Mouse (Mus musculus): ENCODE data around the gene Bmp8b.
"Not testable (repeated sequence)": the region's sequence is repeated elsewhere in the genome, so short reads cannot be mapped to it uniquely, and the experiment has no call there.

The Bmp8b gene

GRCm38 (mm10) chr4:123112216-123112764 is 7.3 kb downstream of the Bmp8b start:
- DNase-seq = no peak

DNA sequence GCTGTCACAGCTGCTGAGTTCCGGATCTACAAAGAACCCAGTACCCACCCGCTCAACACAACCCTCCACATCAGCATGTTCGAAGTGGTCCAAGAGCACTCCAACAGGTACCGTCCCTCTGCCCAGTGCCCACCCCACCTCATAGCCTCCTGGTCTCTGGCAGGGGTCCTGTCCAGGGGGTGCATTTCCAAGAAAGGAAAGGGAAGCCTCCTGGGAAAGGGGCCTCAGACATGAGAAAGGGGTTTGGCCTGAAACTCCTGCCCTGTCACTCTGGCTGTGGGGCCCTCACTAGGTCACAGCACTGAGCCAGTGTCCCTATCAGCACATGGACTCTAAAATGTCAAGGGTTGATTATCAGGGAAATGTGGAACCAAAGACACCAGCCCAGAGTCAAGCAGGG is 9.7 kb downstream of the Bmp8b start:
- DNase-seq = not testable (repeated sequence)

- DNase-seq = no peak
Measured at GRCm38 (mm10) chr4:123116011-123116410, 11.0 kb downstream of the Bmp8b start, which contains the start of gene Oxct2b. Gene Oxct2b, plus strand, starts transcription at chr4:123116266.

DNA sequence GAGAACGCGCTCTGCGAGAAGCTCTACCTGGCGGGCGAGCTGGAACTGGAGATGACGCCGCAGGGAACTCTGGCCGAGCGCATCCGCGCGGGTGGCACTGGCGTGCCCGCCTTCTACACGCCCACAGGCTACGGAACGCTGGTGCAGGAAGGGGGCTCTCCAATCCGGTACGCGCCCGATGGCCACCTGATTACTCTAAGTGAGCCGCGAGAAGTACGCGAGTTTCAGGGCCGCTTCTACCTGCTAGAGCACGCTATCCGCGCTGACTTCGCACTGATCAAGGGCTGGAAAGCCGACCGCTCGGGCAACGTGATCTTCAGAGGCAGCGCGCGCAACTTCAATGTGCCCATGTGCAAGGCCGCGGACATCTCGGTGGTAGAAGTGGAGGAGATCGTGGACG is 11.7 kb downstream of the Bmp8b start:
- not testable (repeated sequence) for DNase-seq

DNA sequence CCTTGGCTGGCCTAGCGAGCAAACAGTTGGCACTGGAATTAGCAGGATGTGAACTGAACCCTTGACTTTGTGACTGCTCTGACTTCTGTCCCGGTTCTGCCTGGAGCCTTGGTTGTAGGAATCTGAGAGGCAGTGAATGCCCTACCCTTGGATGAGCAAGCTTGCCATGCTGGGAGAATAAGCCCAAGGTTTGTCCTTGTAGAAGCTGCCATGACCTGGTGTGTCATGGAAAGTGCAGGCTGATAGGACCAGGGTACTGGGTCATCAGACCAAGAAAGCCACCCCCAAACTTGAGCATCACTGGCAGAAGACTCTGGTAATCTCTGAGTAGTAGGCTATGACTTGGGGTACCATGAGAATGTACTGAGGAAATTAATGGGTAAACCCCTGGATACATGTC is 16.3 kb downstream of the Bmp8b start:
- DNase-seq = no peak

DNA sequence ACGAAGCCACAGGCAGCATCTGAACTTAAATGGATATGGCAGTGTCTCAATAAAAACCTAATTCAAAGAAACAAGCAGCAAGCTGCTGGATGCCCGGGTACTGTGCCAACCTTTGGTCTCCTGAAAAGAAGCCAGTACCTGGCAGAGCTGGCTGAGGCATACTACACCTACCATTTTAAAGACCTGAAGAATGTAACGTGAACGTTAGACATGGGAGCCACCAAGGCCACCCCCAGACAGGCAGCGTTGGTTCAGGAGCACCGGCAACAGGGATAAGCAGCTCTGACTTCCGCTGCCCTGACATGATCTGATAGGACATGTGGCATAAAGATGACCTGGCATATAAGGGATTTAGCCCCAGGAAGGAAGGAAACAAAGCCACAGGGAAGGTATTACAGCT is 21.7 kb downstream of the Bmp8b start:
- DNase-seq = no peak

- no peak for DNase-seq
Measured at GRCm38 (mm10) chr4:123127051-123127450, 22.1 kb downstream of the Bmp8b start.

DNA sequence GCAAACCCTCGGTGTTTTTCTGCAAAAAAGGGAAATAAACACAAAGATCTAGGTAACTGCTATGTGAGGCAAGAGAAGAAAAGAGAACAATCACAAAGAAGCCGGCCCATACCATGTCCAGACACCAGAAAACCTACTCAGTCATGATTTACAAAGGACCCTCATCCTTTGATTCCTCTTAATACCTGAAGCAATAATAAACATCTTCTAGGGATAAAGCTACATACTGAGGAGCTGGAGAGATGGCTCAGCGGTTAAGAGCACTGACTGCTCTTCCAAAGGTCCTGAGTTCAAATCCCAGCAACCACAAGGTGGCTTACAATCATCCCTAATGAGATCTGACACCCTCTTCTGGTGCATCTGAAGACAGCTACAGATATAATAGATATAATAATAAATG is 32.6 kb downstream of the Bmp8b start:
- no peak for DNase-seq

GRCm38 (mm10) chr4:123139513-123140154 is 34.7 kb downstream of the Bmp8b start, which contains the start of gene Ppie:
Gene Ppie, minus strand, starts transcription at chr4:123139951.
- DNase-seq = peak; percentile 63 to 70

DNA sequence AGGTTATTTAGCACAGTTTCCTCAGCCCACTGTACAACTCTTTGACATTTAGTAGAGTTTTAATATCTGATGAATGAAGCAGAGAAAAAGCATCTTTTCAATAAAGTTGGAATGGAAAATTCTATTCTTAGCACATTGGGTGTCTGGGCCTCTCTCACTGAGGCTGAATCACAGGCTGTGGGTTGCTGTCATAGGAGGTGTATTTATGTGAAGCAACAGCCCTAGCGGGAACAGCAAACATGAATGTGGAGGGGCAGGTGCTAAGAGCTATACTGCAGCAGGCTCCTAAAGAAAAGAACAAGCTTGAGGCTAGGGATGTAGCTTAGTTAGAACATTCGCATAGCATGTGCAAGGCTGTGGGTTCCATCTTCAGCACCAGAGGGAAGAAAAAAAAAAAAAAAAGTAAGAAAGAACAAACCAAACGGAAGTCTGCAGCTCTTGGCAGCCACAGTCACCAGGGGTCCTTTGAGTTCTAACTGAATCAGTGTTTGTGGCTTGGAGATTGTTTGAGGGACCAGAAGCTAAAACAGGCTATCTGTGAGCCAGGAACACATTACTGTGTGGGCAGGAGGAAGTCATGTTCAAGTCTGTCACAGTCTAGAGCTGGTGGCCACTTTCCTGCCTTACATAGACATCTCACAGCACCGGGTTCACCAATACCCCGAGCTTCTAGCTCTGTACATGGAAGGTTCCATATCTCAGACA is 42.6 kb downstream of the Bmp8b start:
- DNase-seq = peak; percentile 5 to 9

DNA sequence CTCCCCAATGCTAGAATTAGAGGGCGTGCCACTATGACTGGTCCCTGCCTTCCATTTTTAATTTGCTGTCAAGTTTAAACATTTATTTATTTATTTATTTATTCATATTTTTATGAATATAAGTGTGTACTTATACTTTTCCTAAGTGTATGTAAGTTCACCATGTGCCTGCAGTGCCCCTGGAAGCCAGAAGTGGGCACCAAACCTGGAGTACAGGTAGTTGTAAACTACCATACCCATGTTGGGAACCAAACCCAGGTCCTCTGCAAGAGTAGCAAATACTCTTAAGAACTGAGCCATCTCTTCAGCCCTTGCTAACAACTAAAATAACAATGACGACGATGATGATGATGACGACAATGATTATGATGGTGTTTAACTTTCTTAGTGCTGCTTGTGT is 47.0 kb downstream of the Bmp8b start:
- DNase-seq = no peak

GRCm38 (mm10) chr4:123152976-123153375 is 48.0 kb downstream of the Bmp8b start:
- DNase-seq = no peak

- DNase-seq = no peak
Measured at GRCm38 (mm10) chr4:123155004-123155403, 50.0 kb downstream of the Bmp8b start.

DNA sequence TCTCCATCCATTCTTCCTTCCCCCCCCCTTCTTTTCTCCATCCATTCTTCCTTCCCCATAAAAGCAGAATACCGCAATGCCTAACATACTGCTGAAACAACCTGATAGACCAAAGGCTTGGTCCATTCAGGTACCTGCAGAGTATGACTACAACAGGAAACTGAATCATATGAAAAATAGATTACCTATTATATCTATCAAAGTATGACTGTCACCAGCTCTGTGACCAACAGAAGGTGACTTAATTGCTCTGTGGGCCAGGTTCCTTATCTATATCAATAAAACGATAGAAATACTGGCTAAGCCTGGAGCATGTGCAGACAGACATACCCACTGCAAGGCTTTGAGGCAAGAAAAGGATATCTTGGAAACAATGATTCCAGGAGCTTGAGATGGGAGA is 50.5 kb downstream of the Bmp8b start:
- no peak for DNase-seq

DNA sequence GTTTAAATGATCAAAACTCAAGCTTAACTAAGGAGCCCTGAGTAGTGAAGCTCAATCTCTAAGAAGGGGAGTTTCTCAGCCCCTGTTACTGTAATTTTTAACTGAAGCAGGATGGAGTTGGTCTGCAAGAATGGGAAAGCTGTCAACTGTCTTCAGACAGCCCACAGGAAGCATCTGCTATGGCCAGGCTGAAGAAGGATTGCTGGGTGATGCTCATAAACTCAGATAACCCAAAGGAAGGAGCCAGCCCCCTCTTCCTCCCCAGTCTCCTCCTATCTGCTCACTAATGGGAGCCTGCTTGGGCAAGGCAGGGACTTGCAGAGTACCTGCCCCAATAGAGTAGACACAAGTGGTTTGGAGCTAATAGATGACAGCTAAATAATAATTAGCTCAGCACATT is 50.9 kb downstream of the Bmp8b start:
- DNase-seq = no peak

DNA sequence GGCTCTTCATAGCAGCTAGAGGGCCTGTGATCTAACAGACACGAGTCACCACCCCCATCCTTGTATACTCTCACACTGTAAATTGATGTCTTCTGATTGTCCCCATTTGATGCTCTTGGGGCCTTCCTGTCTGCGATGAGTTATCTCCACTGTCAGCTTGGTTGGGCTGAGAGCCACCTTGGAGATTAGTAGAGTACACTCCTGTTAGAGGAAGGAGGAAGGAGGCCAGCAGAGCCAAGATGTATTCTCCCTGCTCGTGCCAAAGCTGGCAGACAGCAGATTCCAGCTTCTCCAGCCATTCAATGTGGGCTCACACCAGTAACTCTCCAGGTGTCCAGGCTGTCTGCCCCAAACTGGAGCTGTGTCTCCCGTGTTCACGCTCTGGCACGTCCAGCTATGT is 55.6 kb downstream of the Bmp8b start:
- DNase-seq = no peak

DNA sequence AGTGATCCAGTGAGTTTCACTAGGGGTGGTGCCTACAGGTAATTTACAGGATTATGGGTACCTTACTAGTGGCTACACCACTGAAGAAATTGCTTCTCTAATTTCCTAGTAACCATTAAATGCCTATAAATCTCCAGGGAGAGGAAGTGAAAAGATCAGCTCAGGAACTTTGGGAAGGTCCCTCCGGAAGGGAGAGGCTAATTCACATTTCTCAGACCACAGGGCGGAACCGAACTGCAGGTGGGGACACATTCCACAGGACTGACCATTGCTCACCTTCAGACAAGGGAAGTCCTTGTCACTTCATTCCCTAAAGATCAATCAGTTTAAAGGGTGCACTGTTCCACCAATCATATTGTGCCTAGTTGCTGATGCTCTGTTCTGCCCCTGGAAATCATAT is 56.3 kb downstream of the Bmp8b start:
- not testable (repeated sequence) for DNase-seq

DNA sequence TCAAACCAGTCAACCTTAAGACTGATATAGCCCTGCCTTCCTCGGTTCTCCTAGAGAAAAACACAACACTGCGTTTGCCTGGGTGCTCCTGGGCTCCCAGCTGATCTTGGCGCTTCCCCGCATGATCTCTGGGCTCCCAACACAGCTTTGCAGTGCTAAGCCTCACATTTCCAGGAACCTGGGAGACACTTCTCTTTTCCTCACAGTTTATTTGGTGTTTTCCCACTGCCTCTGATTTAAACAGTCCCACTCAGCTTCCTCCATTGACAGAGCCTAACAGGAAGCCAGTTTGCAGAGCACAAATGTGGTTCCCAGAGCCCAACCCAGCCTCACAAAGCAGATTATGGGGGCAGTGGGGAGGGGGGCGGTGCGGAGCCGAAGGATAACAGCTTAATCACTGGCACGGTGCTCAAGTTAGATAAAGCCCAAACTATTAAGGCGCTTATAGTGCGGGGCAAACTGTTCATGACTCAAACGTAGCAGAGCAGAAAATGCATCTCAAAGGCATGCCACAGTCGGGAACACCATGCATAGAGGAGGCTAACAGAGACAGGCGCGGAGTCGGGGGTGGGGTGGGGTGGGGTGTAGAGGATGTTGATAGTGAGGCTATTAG is 57.4 kb downstream of the Bmp8b start:
- DNase-seq = no peak

- no peak for DNase-seq
Measured at GRCm38 (mm10) chr4:123164157-123164556, 59.2 kb downstream of the Bmp8b start.

DNA sequence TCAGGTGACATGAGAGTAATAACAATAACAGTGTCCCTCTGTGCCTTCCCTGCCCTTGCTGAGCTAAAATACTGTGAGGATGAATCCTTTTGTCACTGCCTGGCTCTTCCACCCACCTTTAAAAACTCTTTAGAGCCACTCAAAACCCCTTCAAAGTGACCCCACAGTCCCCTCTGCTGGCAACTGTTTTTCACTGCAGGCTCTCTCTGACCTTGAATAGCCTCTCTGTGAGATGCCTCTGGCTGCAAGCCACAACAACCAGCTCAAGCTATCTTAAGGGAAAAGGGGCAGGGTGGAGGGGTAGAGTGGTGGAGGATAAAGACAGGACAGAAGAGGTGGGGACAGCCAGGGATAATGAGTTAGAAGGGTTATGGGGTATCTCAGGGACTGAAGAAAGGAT is 66.8 kb downstream of the Bmp8b start:
- DNase-seq = no peak
